Comparison of ENCODE assay signal across 38 mouse cellular contexts in genomic region chr12:73884996-73885395, GRCm38 (mm10). TPM values are rescaled to one million over a fixed set of nuclear protein-coding genes. Genes with fewer than 3 reads are reported as not detected.
"Had no signal": no experiment of that assay in that cellular context is flagged by ENCODE, and none has a peak within 500 bp of the region (broad histone marks: within the 10 kb centered on the region; RNA-seq: fewer than 3 reads in every experiment).

No protein-coding gene starts in this region.

- H3K27me3 ChIP-seq: heart, embryonic 12.5 days; heart, embryonic 13.5 days; heart, embryonic 15.5 days; hindbrain, embryonic 12.5 days; hindbrain, embryonic 13.5 days; hindbrain, embryonic 15.5 days; intestine, embryonic 15.5 days; kidney, embryonic 15.5 days had no signal

- H3K27ac ChIP-seq: heart, adult 2 months; heart, embryonic 10.5 days; heart, embryonic 13.5 days; heart, embryonic 15.5 days; hindbrain, embryonic 10.5 days; hindbrain, embryonic 12.5 days; hindbrain, embryonic 13.5 days; hindbrain, embryonic 14.5 days; hindbrain, embryonic 15.5 days; hindbrain, postnatal 0 days; intestine, embryonic 15.5 days; kidney, embryonic 15.5 days; kidney, postnatal 0 days; layer of hippocampus, adult 2 months had no signal

- H3K9ac ChIP-seq: heart, embryonic 12.5 days; heart, embryonic 13.5 days; heart, embryonic 15.5 days; hindbrain, embryonic 12.5 days; hindbrain, embryonic 13.5 days; hindbrain, embryonic 14.5 days; hindbrain, embryonic 15.5 days; intestine, embryonic 15.5 days; kidney, embryonic 15.5 days had no signal

- H3K4me1 ChIP-seq: hindbrain, embryonic 10.5 days; hindbrain, embryonic 12.5 days; hindbrain, embryonic 13.5 days; hindbrain, embryonic 15.5 days had no signal

- DNase-seq: heart, adult 2 months; heart, postnatal 10 days; heart, postnatal 14 days; heart, postnatal 36 days; heart, postnatal 4 days; kidney, adult 11 months; kidney, adult 18-20 months; kidney, adult 2 months; kidney, adult 8-10 months; kidney, adult 9 months; kidney, postnatal 10 days; kidney, postnatal 14 days; kidney, postnatal 25 days; kidney, postnatal 36 days; kidney, postnatal 4 days; layer of hippocampus, adult 9-11 months; layer of hippocampus, postnatal 36 days had no signal

- H3K9me3 ChIP-seq: heart, embryonic 10.5 days; heart, embryonic 12.5 days; heart, embryonic 13.5 days; heart, embryonic 15.5 days; hindbrain, embryonic 10.5 days; hindbrain, embryonic 12.5 days; hindbrain, embryonic 13.5 days; hindbrain, embryonic 15.5 days; intestine, embryonic 15.5 days; kidney, embryonic 15.5 days had no signal

- H3K36me3 ChIP-seq: heart, embryonic 10.5 days; heart, embryonic 12.5 days; heart, embryonic 13.5 days; heart, embryonic 15.5 days; hindbrain, embryonic 10.5 days; hindbrain, embryonic 12.5 days; hindbrain, embryonic 13.5 days; hindbrain, embryonic 15.5 days; intestine, embryonic 15.5 days; kidney, embryonic 15.5 days had no signal

- H3K4me3 ChIP-seq: heart, adult 2 months; heart, embryonic 10.5 days; heart, embryonic 12.5 days; heart, embryonic 13.5 days; heart, embryonic 15.5 days; hindbrain, embryonic 10.5 days; hindbrain, embryonic 12.5 days; hindbrain, embryonic 13.5 days; hindbrain, embryonic 15.5 days; intestine, embryonic 15.5 days; kidney, embryonic 15.5 days; layer of hippocampus, adult 2 months had no signal

- ATAC-seq: hindbrain, embryonic 16.5 days; hindbrain, postnatal 0 days; inflammation-experienced regulatory T-cells, adult 6 months; intestine, embryonic 15.5 days; intestine, embryonic 16.5 days; intestine, postnatal 0 days had no signal

- H3K4me2 ChIP-seq: heart, embryonic 11.5 days; heart, embryonic 12.5 days; heart, embryonic 13.5 days; heart, embryonic 15.5 days; hindbrain, embryonic 12.5 days; hindbrain, embryonic 13.5 days; hindbrain, embryonic 14.5 days; hindbrain, embryonic 15.5 days; intestine, embryonic 15.5 days; kidney, embryonic 15.5 days had no signal

RNA-seq across cellular contexts. Expression of gene Gm49321, which starts 52.5 kb away (rescaled TPM):
- total RNA-seq: hematopoietic stem cell, adult 5-6 weeks; hindbrain, postnatal 0 days had no signal
- polyA plus RNA-seq: heart, adult 2 months; kidney, adult 2 months; large intestine, adult 2 months had no signal
